Mouse (Mus musculus): ENCODE measurements around the gene Btbd19. TPM values are rescaled to one million over a fixed set of nuclear protein-coding genes. Genes with fewer than 3 reads are reported as not detected.
A peak's percentile ranks its signal among the peaks of the same experiment; 100 is the strongest.

Btbd19 gene
- total RNA-seq, 2 experiments from 2014 or later = 4.7 to 6.8 TPM

GRCm38 (mm10) chr4:117134601-117134995 is 9.1 kb upstream of the Btbd19 start:
- no peak for DNase-seq

GRCm38 (mm10) chr4:117133817-117134600 is 8.5 kb upstream of the Btbd19 start, which contains the start of gene Plk3:
Plk3 (minus strand) TSS chr4:117133963.
- DNase-seq = peak; percentile 94

- DNase-seq = no peak
Measured at GRCm38 (mm10) chr4:117133366-117133796, 7.9 kb upstream of the Btbd19 start.

GRCm38 (mm10) chr4:117132794-117133143 is 7.2 kb upstream of the Btbd19 start:
- no peak for DNase-seq

GRCm38 (mm10) chr4:117131890-117132793 is 6.6 kb upstream of the Btbd19 start:
- DNase-seq = no peak

GRCm38 (mm10) chr4:117131198-117131597 is 5.7 kb upstream of the Btbd19 start:
- no peak for DNase-seq

- no peak for DNase-seq
Measured at GRCm38 (mm10) chr4:117130790-117131189, 5.3 kb upstream of the Btbd19 start.

GRCm38 (mm10) chr4:117127991-117128686 is 2.6 kb upstream of the Btbd19 start:
- no peak for DNase-seq

GRCm38 (mm10) chr4:117126675-117127290 is 1.3 kb upstream of the Btbd19 start, which contains the start of gene Tctex1d4:
Tctex1d4 (plus strand) TSS chr4:117126794.
- no peak for DNase-seq

GRCm38 (mm10) chr4:117125910-117126674 is 567 bp upstream of the Btbd19 start:
- peak; percentile 62 for DNase-seq

GRCm38 (mm10) chr4:117124518-117125347 is 792 bp downstream of the Btbd19 start:
- DNase-seq = no peak

- DNase-seq = no peak
Measured at GRCm38 (mm10) chr4:117124218-117124517, 1.4 kb downstream of the Btbd19 start.

- no peak for DNase-seq
Measured at GRCm38 (mm10) chr4:117123546-117124217, 1.8 kb downstream of the Btbd19 start.

- DNase-seq = no peak
Measured at GRCm38 (mm10) chr4:117122209-117122608, 3.3 kb downstream of the Btbd19 start.

GRCm38 (mm10) chr4:117120445-117121414 is 4.8 kb downstream of the Btbd19 start:
- peak; percentile 87 for DNase-seq

GRCm38 (mm10) chr4:117120052-117120444 is 5.5 kb downstream of the Btbd19 start:
- no peak for DNase-seq

- no peak for DNase-seq
Measured at GRCm38 (mm10) chr4:117119636-117120035, 5.9 kb downstream of the Btbd19 start.

GRCm38 (mm10) chr4:117117931-117118330 is 7.6 kb downstream of the Btbd19 start:
- no peak for DNase-seq

- no peak for DNase-seq
Measured at GRCm38 (mm10) chr4:117115592-117115991, 9.9 kb downstream of the Btbd19 start.
